Mouse (Mus musculus): ENCODE data around the gene Tmie. TPM values are rescaled to one million over a fixed set of nuclear protein-coding genes. Genes with fewer than 3 reads are reported as not detected.

The Tmie gene
- polyA plus RNA-seq, 1 experiment from 2014 or later, result 5.9 TPM

GRCm38 (mm10) chr9:110901204-110901603, 21.3 kb upstream of the Tmie start:
- Histone ChIP-seq H3K9me3 (replicated peaks) (no peaks in the 10 kb centered on the region), H3K36me3 (no peaks in the 10 kb centered on the region), H3K4me1 (peaks cover 5% of the 10 kb centered on the region), H3K4me3 (replicated peaks) (no peak overlapping the region), H3K27me3 (replicated peaks) (no peaks in the 10 kb centered on the region), H3K27ac (replicated peaks) (no peak overlapping the region), H3K4me2 (no peak overlapping the region), H3K9ac (replicated peaks) (no peak overlapping the region)
- no peak for ATAC-seq (ENCODE audit: low FRiP score)
- 90% methylated on average over 6 of the region's 6 CpGs for WGBS

- no peak overlapping the region for H3K4me2 ChIP-seq
These were observed 19.6 kb upstream of the Tmie start for GRCm38 (mm10) chr9:110899451-110900008.

GRCm38 (mm10) chr9:110896595-110896994, 16.7 kb upstream of the Tmie start:
- Histone ChIP-seq H3K4me1 (peaks cover 12% of the 10 kb centered on the region), H3K4me3 (replicated peaks) (no peak overlapping the region), H3K27me3 (replicated peaks) (no peaks in the 10 kb centered on the region), H3K27ac (replicated peaks) (no peak overlapping the region), H3K36me3 (no peaks in the 10 kb centered on the region), H3K9me3 (replicated peaks) (no peaks in the 10 kb centered on the region), H3K9ac (replicated peaks) (no peak overlapping the region), H3K4me2 (peak overlapping the region; percentile 39)
- WGBS, result 15% methylated on average over 6 of the region's 6 CpGs
- peak; percentile 71 for ATAC-seq (ENCODE audit: low FRiP score)

More at GRCm38 (mm10) chr9:110899451-110900008, 19.6 kb upstream of the Tmie start:
- H3K27ac ChIP-seq (replicated peaks), result no peak overlapping the region
- H3K9me3 ChIP-seq (replicated peaks), result no peaks in the 10 kb centered on the region
- H3K27me3 ChIP-seq (replicated peaks), result no peaks in the 10 kb centered on the region
- no peak overlapping the region for H3K4me3 ChIP-seq (replicated peaks)
- no peak for ATAC-seq (ENCODE audit: low FRiP score)
- H3K4me1 ChIP-seq, result peaks cover 12% of the 10 kb centered on the region
- H3K36me3 ChIP-seq, result no peaks in the 10 kb centered on the region
- WGBS, result 50% methylated on average over 10 of the region's 10 CpGs
- H3K9ac ChIP-seq (replicated peaks), result no peak overlapping the region

DNA sequence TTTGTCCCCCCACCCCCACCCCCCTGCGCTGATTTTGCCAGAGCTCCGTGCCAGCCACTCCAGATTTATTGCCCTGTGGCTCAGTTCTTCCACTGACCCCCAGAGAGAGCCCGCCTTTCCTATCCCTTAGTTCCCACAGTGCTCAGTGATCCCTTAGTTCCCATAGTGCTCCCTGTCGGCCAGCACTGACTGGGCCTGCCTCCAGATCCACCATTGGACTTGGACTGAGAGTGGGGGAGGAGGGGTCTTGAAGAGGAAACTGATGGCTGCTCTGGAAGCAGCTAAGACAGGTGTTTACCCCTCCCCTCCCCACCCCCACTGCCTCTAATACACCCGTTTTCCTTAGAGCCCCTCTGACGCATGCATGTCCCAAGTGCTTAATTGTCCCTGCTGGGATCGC, 16.1 kb upstream of the Tmie start:
- H3K4me1 ChIP-seq, result peaks cover 12% of the 10 kb centered on the region
- ATAC-seq (ENCODE audit: low FRiP score), result peak; percentile 68; the same call in 1 of the 2 replicates
- H3K4me2 ChIP-seq, result peak overlapping the region; percentile 39

DNA sequence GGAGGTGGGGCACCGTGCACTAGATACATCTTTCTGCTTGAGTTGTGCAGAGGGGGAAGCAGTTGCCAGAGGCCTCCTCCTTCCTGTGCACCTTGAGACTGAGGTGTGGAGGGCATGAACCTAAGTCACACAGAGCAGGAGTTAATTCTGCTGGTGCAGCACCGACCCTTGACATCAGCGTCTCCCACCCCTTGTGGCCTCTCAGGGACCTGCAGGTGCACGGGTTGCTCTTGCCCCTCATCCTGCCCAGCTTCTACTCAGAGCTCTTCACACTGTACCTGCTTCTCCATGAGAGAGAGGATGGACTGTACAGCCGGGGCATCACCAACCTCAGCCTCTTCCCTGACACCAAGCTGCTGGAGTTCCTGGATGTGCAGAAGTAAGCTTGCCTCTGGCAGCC, 15.6 kb upstream of the Tmie start:
- Histone ChIP-seq H3K27ac (replicated peaks) (no peak overlapping the region), H3K4me1 (peaks cover 12% of the 10 kb centered on the region), H3K36me3 (no peaks in the 10 kb centered on the region), H3K9me3 (replicated peaks) (no peaks in the 10 kb centered on the region), H3K9ac (replicated peaks) (no peak overlapping the region), H3K4me2 (peak overlapping the region; percentile 39; the same call in 1 of the 2 replicates), H3K4me3 (replicated peaks) (no peak overlapping the region), H3K27me3 (replicated peaks) (no peaks in the 10 kb centered on the region)
- WGBS, result 48% methylated on average over 5 of the region's 5 CpGs
- no peak for ATAC-seq (ENCODE audit: low FRiP score)

More for the DNA sequence above, 16.1 kb upstream of the Tmie start:
- Histone ChIP-seq H3K9ac (replicated peaks) (no peak overlapping the region), H3K36me3 (no peaks in the 10 kb centered on the region), H3K9me3 (replicated peaks) (no peaks in the 10 kb centered on the region), H3K27me3 (replicated peaks) (no peaks in the 10 kb centered on the region), H3K4me3 (replicated peaks) (no peak overlapping the region), H3K27ac (replicated peaks) (no peak overlapping the region)
- WGBS, result 10% methylated on average over 7 of the region's 7 CpGs

- no peaks in the 10 kb centered on the region for H3K9me3 ChIP-seq (replicated peaks)
- no peak for ATAC-seq (ENCODE audit: low FRiP score)
- no peaks in the 10 kb centered on the region for H3K36me3 ChIP-seq
- H3K4me1 ChIP-seq, result peaks cover 12% of the 10 kb centered on the region
- H3K4me2 ChIP-seq, result no peak overlapping the region
- H3K9ac ChIP-seq (replicated peaks), result no peak overlapping the region
- no peak overlapping the region for H3K27ac ChIP-seq (replicated peaks)
- H3K27me3 ChIP-seq (replicated peaks), result no peaks in the 10 kb centered on the region
- no peak overlapping the region for H3K4me3 ChIP-seq (replicated peaks)
- WGBS, result 71% methylated on average over 10 of the region's 10 CpGs
These were observed 13.5 kb upstream of the Tmie start for GRCm38 (mm10) chr9:110893429-110893828.

GRCm38 (mm10) chr9:110892552-110892951, 12.6 kb upstream of the Tmie start:
- Histone ChIP-seq H3K9ac (replicated peaks) (no peak overlapping the region), H3K4me1 (peaks cover 12% of the 10 kb centered on the region), H3K9me3 (replicated peaks) (no peaks in the 10 kb centered on the region), H3K27me3 (replicated peaks) (no peaks in the 10 kb centered on the region), H3K27ac (replicated peaks) (no peak overlapping the region), H3K4me3 (replicated peaks) (no peak overlapping the region), H3K4me2 (no peak overlapping the region), H3K36me3 (no peaks in the 10 kb centered on the region)
- no peak for ATAC-seq (ENCODE audit: low FRiP score)
- 82% methylated on average over 3 of the region's 3 CpGs for WGBS

DNA sequence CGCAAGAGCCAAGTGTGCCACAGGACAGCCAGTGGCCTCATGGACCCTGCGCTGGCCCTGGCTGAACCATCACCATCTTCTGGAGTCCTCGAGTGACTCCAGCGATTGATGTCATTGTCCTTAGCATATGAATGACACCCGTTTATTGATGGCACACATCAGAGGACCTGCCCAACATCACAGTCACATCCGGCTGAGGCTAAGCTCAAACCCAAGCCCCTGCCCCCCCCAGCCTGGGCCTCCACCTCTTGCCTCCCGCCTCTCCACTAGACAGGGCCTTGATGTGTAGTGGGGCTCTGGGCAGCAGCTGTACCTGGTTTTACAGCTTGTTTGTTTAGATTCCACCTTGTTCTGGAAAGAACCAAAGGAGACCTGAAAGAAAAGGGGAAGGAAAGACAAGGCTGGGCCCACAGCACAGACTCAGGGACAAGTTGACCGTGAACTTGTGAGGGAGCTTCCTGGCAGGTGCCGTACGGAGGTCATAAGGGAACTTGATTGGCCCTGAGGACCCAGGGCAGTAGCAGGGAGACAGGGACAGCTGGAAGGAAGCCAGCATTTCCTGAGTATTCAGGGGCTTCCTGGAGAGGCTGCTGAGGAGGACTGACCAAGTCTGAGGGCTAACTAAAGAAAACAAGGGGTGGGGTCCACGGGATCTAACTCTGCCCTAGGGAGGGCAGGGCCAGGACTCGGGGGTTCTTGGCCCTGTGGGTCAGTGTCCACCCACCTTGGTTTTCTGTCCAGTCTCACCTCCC, 11.3 kb upstream of the Tmie start:
- Histone ChIP-seq H3K36me3 (no peaks in the 10 kb centered on the region), H3K27me3 (replicated peaks) (no peaks in the 10 kb centered on the region), H3K4me2 (no peak overlapping the region), H3K4me1 (peaks cover 8% of the 10 kb centered on the region), H3K27ac (replicated peaks) (no peak overlapping the region), H3K4me3 (replicated peaks) (no peak overlapping the region), H3K9ac (replicated peaks) (no peak overlapping the region), H3K9me3 (replicated peaks) (no peaks in the 10 kb centered on the region)
- 77% methylated on average over 12 of the region's 12 CpGs for WGBS
- ATAC-seq (ENCODE audit: low FRiP score), result no peak

- Histone ChIP-seq H3K9ac (replicated peaks) (no peak overlapping the region), H3K9me3 (replicated peaks) (no peaks in the 10 kb centered on the region), H3K36me3 (no peaks in the 10 kb centered on the region), H3K27me3 (replicated peaks) (no peaks in the 10 kb centered on the region), H3K27ac (replicated peaks) (no peak overlapping the region), H3K4me3 (replicated peaks) (no peak overlapping the region), H3K4me2 (no peak overlapping the region), H3K4me1 (no peaks in the 10 kb centered on the region)
- no peak for ATAC-seq (ENCODE audit: low FRiP score)
- WGBS, result 16% methylated on average over 21 of the region's 21 CpGs
These were observed 10.3 kb upstream of the Tmie start for GRCm38 (mm10) chr9:110890026-110890783.

- Histone ChIP-seq H3K4me2 (no peak overlapping the region), H3K9me3 (replicated peaks) (no peaks in the 10 kb centered on the region), H3K36me3 (no peaks in the 10 kb centered on the region), H3K27me3 (replicated peaks) (no peaks in the 10 kb centered on the region), H3K27ac (replicated peaks) (no peak overlapping the region), H3K4me1 (no peaks in the 10 kb centered on the region), H3K9ac (replicated peaks) (no peak overlapping the region), H3K4me3 (replicated peaks) (no peak overlapping the region)
- no peak for ATAC-seq (ENCODE audit: low FRiP score)
- 94% methylated on average over 14 of the region's 14 CpGs for WGBS
These were observed 9.0 kb upstream of the Tmie start for GRCm38 (mm10) chr9:110888935-110889334.

- Histone ChIP-seq H3K36me3 (no peaks in the 10 kb centered on the region), H3K9ac (replicated peaks) (no peak overlapping the region), H3K9me3 (replicated peaks) (no peaks in the 10 kb centered on the region), H3K4me2 (no peak overlapping the region), H3K4me3 (replicated peaks) (no peak overlapping the region), H3K4me1 (no peaks in the 10 kb centered on the region), H3K27me3 (replicated peaks) (no peaks in the 10 kb centered on the region), H3K27ac (replicated peaks) (no peak overlapping the region)
- 72% methylated on average over 9 of the region's 9 CpGs for WGBS
- no peak for ATAC-seq (ENCODE audit: low FRiP score)
These were observed 7.7 kb upstream of the Tmie start for GRCm38 (mm10) chr9:110887388-110888303.
